Comparison of ENCODE assay signal across 13 mouse cellular contexts in genomic region chr5:39715193-39715592, GRCm38 (mm10). TPM values are rescaled to one million over a fixed set of nuclear protein-coding genes. Genes with fewer than 3 reads are reported as not detected.
DNase-seq lines count a peak whose midpoint lies in the region; ATAC-seq and TF ChIP-seq lines count a peak whose summit lies in the region.
"Had no signal": no experiment of that assay in that cellular context is flagged by ENCODE, and none has a peak within 500 bp of the region (broad histone marks: within the 10 kb centered on the region; RNA-seq: fewer than 3 reads in every experiment).

No protein-coding gene starts in this region.

- H3K4me1 ChIP-seq in kidney, embryonic 15.5 days: peaks cover 2% of the 10 kb centered on the region; the same call in 1 of the 2 replicates
- H3K4me1 ChIP-seq in lung, postnatal 0 days (ENCODE audit: insufficient read depth, low read depth, low read length): peaks cover 2% of the 10 kb centered on the region; the same call in 1 of the 2 replicates
- H3K4me1 ChIP-seq in hindbrain, embryonic 11.5 days (replicated peaks; ENCODE audit: control insufficient read depth, insufficient read depth, low read length): no peaks in the 10 kb centered on the region
- H3K4me1 ChIP-seq: heart, embryonic 15.5 days had no signal

- intact Hi-C loops in left cerebral cortex, adult 2 months (cut with DNase I): no loop called here

- no peak overlapping the region for H3K9ac ChIP-seq in kidney, embryonic 15.5 days
- no peak overlapping the region for H3K9ac ChIP-seq in lung, postnatal 0 days (replicated peaks; ENCODE audit: low read depth)
- H3K9ac ChIP-seq in hindbrain, embryonic 11.5 days (ENCODE audit: low read depth, low read length): no peak overlapping the region
- H3K9ac ChIP-seq: heart, embryonic 15.5 days had no signal

- H3K27me3 ChIP-seq in kidney, embryonic 15.5 days: no peaks in the 10 kb centered on the region
- no peaks in the 10 kb centered on the region for H3K27me3 ChIP-seq in lung, postnatal 0 days (replicated peaks; ENCODE audit: insufficient read depth, low read length)
- H3K27me3 ChIP-seq in hindbrain, embryonic 11.5 days (ENCODE audit: control insufficient read depth, insufficient read depth, low read length): no peaks in the 10 kb centered on the region
- H3K27me3 ChIP-seq: heart, embryonic 15.5 days had no signal

- H3K36me3 ChIP-seq in kidney, embryonic 15.5 days: no peaks in the 10 kb centered on the region
- no peaks in the 10 kb centered on the region for H3K36me3 ChIP-seq in lung, postnatal 0 days (ENCODE audit: insufficient read depth, low read length)
- H3K36me3 ChIP-seq in hindbrain, embryonic 11.5 days (ENCODE audit: control insufficient read depth, insufficient read depth, low read length): no peaks in the 10 kb centered on the region
- H3K36me3 ChIP-seq: heart, embryonic 15.5 days had no signal

- no peak overlapping the region for H3K4me2 ChIP-seq in kidney, embryonic 15.5 days
- H3K4me2 ChIP-seq in lung, postnatal 0 days (replicated peaks; ENCODE audit: low read depth, low read length): no peak overlapping the region
- H3K4me2 ChIP-seq in hindbrain, embryonic 11.5 days (replicated peaks; ENCODE audit: low read depth, low read length): no peak overlapping the region
- H3K4me2 ChIP-seq: heart, embryonic 15.5 days had no signal

- H3K4me3 ChIP-seq in kidney, embryonic 15.5 days (replicated peaks): no peak overlapping the region
- H3K4me3 ChIP-seq in lung, postnatal 0 days (ENCODE audit: low read depth, low read length): no peak overlapping the region
- H3K4me3 ChIP-seq in hindbrain, embryonic 11.5 days (ENCODE audit: low read depth, low read length): no peak overlapping the region
- H3K4me3 ChIP-seq in left cerebral cortex, adult 2 months: no peak overlapping the region
- H3K4me3 ChIP-seq: heart, embryonic 15.5 days had no signal

- ATAC-seq in kidney, embryonic 15.5 days (replicated peaks; ENCODE audit: low FRiP score): no peak
- ATAC-seq in lung, postnatal 0 days: peak; percentile 85
- no peak for ATAC-seq in hindbrain, embryonic 11.5 days (ENCODE audit: low FRiP score)
- ATAC-seq: inflammation-experienced regulatory T-cells, adult 6 months; midbrain, embryonic 16.5 days had no signal

- H3K27ac ChIP-seq in kidney, embryonic 15.5 days: no peak overlapping the region
- H3K27ac ChIP-seq in lung, postnatal 0 days (ENCODE audit: low read length): no peak overlapping the region
- no peak overlapping the region for H3K27ac ChIP-seq in hindbrain, embryonic 11.5 days (ENCODE audit: low read depth, low read length)
- no peak overlapping the region for H3K27ac ChIP-seq in left cerebral cortex, adult 2 months
- H3K27ac ChIP-seq: heart, embryonic 15.5 days had no signal

- no peak for TF ChIP-seq CTCF in lung, postnatal 0 days (IDR thresholded peaks at IDR 0.05)
- TF ChIP-seq CTCF in left cerebral cortex, adult 2 months (IDR thresholded peaks at IDR 0.05): no peak

- WGBS in kidney, embryonic 15.5 days: 75% methylated on average over 5 of the region's 5 CpGs
- 44% methylated on average over 5 of the region's 5 CpGs for WGBS in lung, postnatal 0 days
- 84% methylated on average over 5 of the region's 5 CpGs for WGBS in hindbrain, embryonic 11.5 days

- peak; percentile 46 for TF ChIP-seq EP300 in lung, postnatal 0 days (IDR thresholded peaks at IDR 0.05)

- DNase-seq in kidney, adult 11 months: peak; percentile 45
- peak; percentile 46 for DNase-seq in kidney, adult 9 months
- peak; percentile 75 for DNase-seq in lung, postnatal 0 days (ENCODE audit: low spot score)
- peak; percentile 8 for DNase-seq in urinary bladder, postnatal 25 days (ENCODE audit: low spot score)
- DNase-seq in ovary, postnatal 10 days (ENCODE audit: low spot score): no peak
- DNase-seq in hindbrain, embryonic 11.5 days (ENCODE audit: low spot score): no peak
- no peak for DNase-seq in left cerebral cortex, adult 2 months (ENCODE audit: extremely low spot score in 1 of 2, low spot score in 2 of 2)
- DNase-seq: cerebellum, postnatal 36 days; thymus, adult 18-20 months had no signal

- H3K9me3 ChIP-seq in kidney, embryonic 15.5 days (replicated peaks): no peaks in the 10 kb centered on the region
- H3K9me3 ChIP-seq in lung, postnatal 0 days (ENCODE audit: low read length): no peaks in the 10 kb centered on the region
- no peaks in the 10 kb centered on the region for H3K9me3 ChIP-seq in hindbrain, embryonic 11.5 days (ENCODE audit: control insufficient read depth, low read length)
- H3K9me3 ChIP-seq: heart, embryonic 15.5 days had no signal

RNA-seq across cellular contexts. Expression of gene Hs3st1, which starts 40.1 kb away (rescaled TPM):
- polyA plus RNA-seq in kidney, embryonic 15.5 days (2015; fragmentation: Nextera tagmentation; extraction: Ambion mirVana): 4.4 and 5.7 TPM in 2 replicates
- polyA plus RNA-seq in lung, postnatal 0 days (2015; fragmentation: Nextera tagmentation; extraction: Ambion mirVana): 14.7 and 17.5 TPM in 2 replicates
- 9.8 and 14.0 TPM in 2 replicates for polyA plus RNA-seq in hindbrain, embryonic 11.5 days (2014; fragmentation: Nextera tagmentation; extraction: Ambion mirVana)
- total RNA-seq in left cerebral cortex, adult 2 months (2021): 10 to 100 TPM; 38.3 to 55.4 TPM
- polyA plus RNA-seq: inflammation-experienced regulatory T-cells, adult 6 months had no signal

Comparison
In these comparisons a context has a peak if more than half of its experiments do, and no peak if none do; other contexts are left out.
1. DNase-seq: peak in kidney, adult 11 months (single experiment), kidney, adult 9 months (single experiment), lung, postnatal 0 days (single experiment) and urinary bladder, postnatal 25 days (single experiment); none in ovary, postnatal 10 days (single experiment), hindbrain, embryonic 11.5 days (single experiment) and left cerebral cortex, adult 2 months (0 of 2).